In genomic region chr10:34540687-34541086, GRCm38 (mm10) we compare ENCODE assay signal across 32 mouse cellular contexts. TPM values are rescaled to one million over a fixed set of nuclear protein-coding genes. Genes with fewer than 3 reads are reported as not detected.
"Had no signal": no experiment of that assay in that cellular context is flagged by ENCODE, and none has a peak within 500 bp of the region (broad histone marks: within the 10 kb centered on the region; RNA-seq: fewer than 3 reads in every experiment).

No protein-coding gene starts in this region.

- H3K9me3 ChIP-seq: heart, embryonic 10.5 days; heart, embryonic 12.5 days; heart, embryonic 13.5 days; heart, embryonic 15.5 days; hindbrain, embryonic 10.5 days; hindbrain, embryonic 12.5 days; hindbrain, embryonic 13.5 days; hindbrain, embryonic 15.5 days; intestine, embryonic 15.5 days; kidney, embryonic 15.5 days had no signal

- H3K4me1 ChIP-seq: heart, embryonic 10.5 days; heart, embryonic 12.5 days; heart, embryonic 13.5 days; heart, embryonic 15.5 days; hindbrain, embryonic 10.5 days; hindbrain, embryonic 12.5 days; hindbrain, embryonic 13.5 days; hindbrain, embryonic 15.5 days; intestine, embryonic 15.5 days; kidney, embryonic 15.5 days had no signal

- H3K27ac ChIP-seq: heart, embryonic 10.5 days; heart, embryonic 13.5 days; heart, embryonic 15.5 days; hindbrain, embryonic 10.5 days; hindbrain, embryonic 12.5 days; hindbrain, embryonic 13.5 days; hindbrain, embryonic 14.5 days; hindbrain, embryonic 15.5 days; hindbrain, postnatal 0 days; intestine, embryonic 15.5 days; kidney, embryonic 15.5 days; kidney, postnatal 0 days; layer of hippocampus, adult 2 months; left cerebral cortex, adult 2 months had no signal

- H3K27me3 ChIP-seq: heart, embryonic 12.5 days; heart, embryonic 13.5 days; heart, embryonic 15.5 days; hindbrain, embryonic 12.5 days; hindbrain, embryonic 13.5 days; hindbrain, embryonic 15.5 days; intestine, embryonic 15.5 days; kidney, embryonic 15.5 days had no signal

- H3K4me3 ChIP-seq: heart, embryonic 10.5 days; heart, embryonic 12.5 days; heart, embryonic 13.5 days; heart, embryonic 15.5 days; hindbrain, embryonic 10.5 days; hindbrain, embryonic 12.5 days; hindbrain, embryonic 13.5 days; hindbrain, embryonic 15.5 days; intestine, embryonic 15.5 days; kidney, embryonic 15.5 days; layer of hippocampus, adult 2 months; left cerebral cortex, adult 2 months had no signal

- H3K9ac ChIP-seq: heart, embryonic 12.5 days; heart, embryonic 13.5 days; heart, embryonic 15.5 days; hindbrain, embryonic 12.5 days; hindbrain, embryonic 13.5 days; hindbrain, embryonic 14.5 days; hindbrain, embryonic 15.5 days; intestine, embryonic 15.5 days; kidney, embryonic 15.5 days had no signal

- H3K36me3 ChIP-seq: heart, embryonic 10.5 days; heart, embryonic 12.5 days; heart, embryonic 13.5 days; heart, embryonic 15.5 days; hindbrain, embryonic 10.5 days; hindbrain, embryonic 12.5 days; hindbrain, embryonic 13.5 days; hindbrain, embryonic 15.5 days; intestine, embryonic 15.5 days; kidney, embryonic 15.5 days had no signal

- DNase-seq: heart, postnatal 10 days; heart, postnatal 14 days; heart, postnatal 36 days; heart, postnatal 4 days; kidney, adult 11 months; kidney, adult 18-20 months; kidney, adult 2 months; kidney, adult 8-10 months; kidney, adult 9 months; kidney, postnatal 10 days; kidney, postnatal 14 days; kidney, postnatal 25 days; kidney, postnatal 36 days; kidney, postnatal 4 days; layer of hippocampus, adult 9-11 months; layer of hippocampus, postnatal 36 days had no signal

RNA-seq across cellular contexts. Expression of gene Frk, which starts 57.5 kb away (rescaled TPM):
- polyA plus RNA-seq: inflammation-experienced regulatory T-cells, adult 6 months had no signal
